Mouse (Mus musculus) c-Kit-positive CD71-negative TER-119-negative erythroid progenitor cells, embryonic 14.5 days (primary cell): ENCODE results near the gene Ace2.

Experiments used
- DNase-seq: peaks from one replicate; pipeline ENCODE4 v3.0.0-alpha.2; 2013; ENCODE audit warnings: low read depth

The Ace2 gene

GRCm38 (mm10) chrX:164139032-164139431 lies at the start of gene Ace2:
TSS of gene Ace2 (plus strand) at chrX:164139332.
- DNase-seq: no peak

GRCm38 (mm10) chrX:164089916-164090315 lies 49.2 kb upstream of the Ace2 start:
- DNase-seq: no peak

- no peak for DNase-seq
Observed at GRCm38 (mm10) chrX:164092300-164093169, 46.6 kb upstream of the Ace2 start.

DNA sequence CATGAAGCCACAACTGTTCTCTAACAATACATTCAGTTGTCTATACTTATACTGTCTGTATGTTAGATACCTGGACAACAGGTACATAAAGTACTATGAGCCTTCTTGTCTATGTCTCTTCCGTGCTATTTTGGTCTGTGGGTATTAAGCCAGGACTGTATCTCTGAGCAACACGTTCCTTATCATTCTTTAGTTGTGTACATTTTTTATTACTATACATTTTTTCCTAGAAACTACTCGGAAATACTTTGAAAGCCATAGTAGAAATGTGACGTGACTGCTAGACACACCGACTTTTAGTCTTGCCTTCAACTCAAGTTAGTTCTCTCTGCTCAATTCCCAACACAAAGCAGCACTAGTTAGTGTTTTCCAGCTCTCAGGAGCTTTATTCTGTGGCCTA lies 45.7 kb upstream of the Ace2 start:
- no peak for DNase-seq

DNA sequence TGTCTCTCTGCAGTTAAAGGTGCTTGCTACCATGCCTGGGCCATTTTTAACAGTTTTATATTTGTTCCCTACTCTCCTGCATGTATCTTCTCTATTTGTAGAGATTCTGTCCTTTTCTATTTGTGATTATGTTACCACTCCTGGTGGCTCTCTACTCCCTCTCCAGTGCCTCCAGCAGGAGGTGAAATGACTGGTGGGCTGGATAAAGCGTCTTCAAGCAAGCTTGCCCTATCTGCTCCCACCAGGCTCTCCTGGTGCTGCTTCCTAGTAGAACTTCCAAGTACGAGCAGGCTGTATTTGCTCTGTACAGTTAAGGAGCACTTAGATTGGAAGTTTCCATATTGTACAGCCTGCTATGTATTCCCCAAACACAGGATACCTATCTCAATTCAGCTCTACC lies 43.3 kb upstream of the Ace2 start:
- no peak for DNase-seq

DNA sequence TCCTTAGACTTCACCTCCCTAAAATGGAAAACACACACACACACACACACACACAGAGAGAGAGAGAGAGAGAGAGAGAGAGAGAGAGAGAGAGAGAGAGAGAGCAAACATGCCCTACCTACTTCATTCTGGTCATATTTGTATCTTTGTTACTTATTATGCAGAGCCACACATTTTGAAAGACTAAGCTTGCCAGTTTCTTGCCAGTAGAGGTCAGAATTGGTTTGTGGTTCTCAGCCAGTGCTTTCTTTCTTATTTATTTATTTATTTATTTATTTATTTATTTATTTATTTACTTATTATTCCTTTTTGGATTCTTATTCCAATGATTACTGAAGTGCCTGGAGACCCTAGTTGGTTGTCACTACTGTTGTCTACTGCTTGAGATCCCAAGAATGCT lies 37.6 kb upstream of the Ace2 start:
- no peak for DNase-seq

- DNase-seq: no peak
Observed at GRCm38 (mm10) chrX:164102198-164102597, 36.9 kb upstream of the Ace2 start.

DNA sequence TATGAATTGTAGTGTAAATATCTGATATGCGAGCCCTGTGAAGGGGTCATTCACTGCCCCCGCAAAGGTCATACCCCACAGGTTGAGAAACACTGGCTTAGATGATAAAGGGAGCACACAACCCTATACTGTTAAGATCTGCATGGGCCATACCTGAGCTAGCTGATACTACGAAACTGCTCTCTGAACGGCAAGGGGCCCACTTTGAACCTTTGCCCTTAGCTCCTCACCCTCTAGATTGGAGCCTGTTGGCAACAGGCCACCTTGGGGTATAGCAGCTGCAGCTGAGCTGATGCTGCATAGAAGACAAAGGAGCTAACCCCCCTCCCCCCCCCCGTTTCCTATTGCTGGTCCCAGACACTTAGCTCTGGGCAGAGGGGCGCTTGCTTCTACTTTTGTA lies 36.5 kb upstream of the Ace2 start:
- no peak for DNase-seq

GRCm38 (mm10) chrX:164111146-164111545 lies 28.0 kb upstream of the Ace2 start:
- DNase-seq: no peak

DNA sequence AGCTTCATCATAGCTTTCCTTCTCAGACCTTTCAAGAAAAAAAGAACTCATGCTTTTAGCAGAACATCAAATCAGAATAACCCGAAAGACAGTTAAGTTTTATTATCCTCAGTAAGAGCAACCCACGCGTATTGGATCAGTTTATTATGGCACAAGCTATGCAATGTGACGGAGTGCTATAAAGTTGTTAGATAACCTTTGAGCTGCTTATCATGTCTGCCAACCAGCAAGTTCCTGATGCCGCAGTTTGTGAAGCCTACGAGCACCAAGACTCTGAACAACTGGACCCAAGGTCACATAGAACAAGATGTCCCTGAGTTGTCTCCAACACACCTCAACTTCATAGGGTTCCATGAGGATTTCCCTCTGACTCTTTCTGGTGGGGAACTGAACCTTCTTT lies 25.4 kb upstream of the Ace2 start:
- no peak for DNase-seq

GRCm38 (mm10) chrX:164123942-164124341 lies 15.2 kb upstream of the Ace2 start:
- DNase-seq: no peak

GRCm38 (mm10) chrX:164133531-164133930 lies 5.6 kb upstream of the Ace2 start:
- no peak for DNase-seq

- no peak for DNase-seq
Observed at GRCm38 (mm10) chrX:164135304-164135818, 3.8 kb upstream of the Ace2 start.

- no peak for DNase-seq
Observed at GRCm38 (mm10) chrX:164145463-164146250, 6.5 kb downstream of the Ace2 start.

- DNase-seq: no peak
Observed at GRCm38 (mm10) chrX:164152703-164153102, 13.6 kb downstream of the Ace2 start.

GRCm38 (mm10) chrX:164153606-164154005 lies 14.5 kb downstream of the Ace2 start:
- no peak for DNase-seq

DNA sequence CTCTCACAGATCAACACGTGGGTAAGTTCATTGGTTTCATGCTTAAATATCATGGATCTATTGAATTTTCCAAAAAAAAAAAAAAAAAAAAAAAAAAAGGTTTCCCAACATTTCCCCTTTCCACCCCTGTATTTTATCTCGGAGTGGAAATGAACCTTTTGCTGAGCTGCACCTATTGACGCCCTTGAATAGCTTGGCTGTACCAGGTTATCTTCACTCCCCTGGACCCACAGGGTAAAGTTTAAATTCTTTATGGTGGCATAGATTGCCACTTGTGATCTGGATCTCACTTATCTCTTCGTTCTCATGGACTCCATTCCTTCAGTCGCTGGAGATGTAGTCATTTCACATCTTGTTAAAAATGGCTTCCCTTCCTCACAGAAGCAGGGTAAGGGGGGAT lies 15.5 kb downstream of the Ace2 start:
- DNase-seq: no peak

DNA sequence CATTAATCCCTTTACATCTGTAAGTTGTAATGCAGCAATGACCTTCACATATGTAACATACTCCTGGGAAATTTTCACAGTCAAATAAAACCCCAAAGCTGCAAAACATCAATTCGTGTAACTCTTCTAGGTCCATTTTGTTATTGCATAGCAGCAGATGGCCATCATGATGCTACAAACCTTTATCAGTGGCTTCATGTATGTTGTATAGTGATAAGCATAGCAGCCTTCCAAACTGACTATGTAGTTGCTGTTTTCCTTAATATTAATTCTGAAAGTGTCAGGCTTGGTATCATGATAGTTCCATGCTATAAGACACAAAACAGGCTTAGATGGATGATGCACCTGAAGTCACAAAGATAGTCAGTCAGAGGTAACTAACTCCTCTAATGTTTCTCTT lies 25.5 kb downstream of the Ace2 start:
- DNase-seq: no peak

GRCm38 (mm10) chrX:164171034-164171433 lies 31.9 kb downstream of the Ace2 start:
- DNase-seq: no peak

DNA sequence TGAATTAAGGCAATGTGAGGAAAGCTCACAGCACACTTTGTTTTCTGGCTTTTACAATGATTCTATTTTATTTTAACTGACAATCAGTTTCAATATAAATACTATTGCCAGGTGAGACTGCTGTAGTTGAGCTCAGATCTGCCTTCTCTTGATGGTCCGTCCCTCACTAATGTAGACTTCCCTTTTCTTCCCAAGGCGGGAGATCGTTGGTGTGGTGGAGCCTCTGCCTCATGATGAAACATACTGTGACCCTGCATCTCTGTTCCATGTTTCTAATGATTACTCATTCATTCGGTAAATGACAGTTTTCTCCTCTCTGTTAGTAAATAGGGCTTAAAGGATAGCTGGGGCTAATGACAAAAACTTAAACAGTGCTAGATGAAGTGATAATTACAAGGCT lies 34.7 kb downstream of the Ace2 start:
- DNase-seq: no peak

DNA sequence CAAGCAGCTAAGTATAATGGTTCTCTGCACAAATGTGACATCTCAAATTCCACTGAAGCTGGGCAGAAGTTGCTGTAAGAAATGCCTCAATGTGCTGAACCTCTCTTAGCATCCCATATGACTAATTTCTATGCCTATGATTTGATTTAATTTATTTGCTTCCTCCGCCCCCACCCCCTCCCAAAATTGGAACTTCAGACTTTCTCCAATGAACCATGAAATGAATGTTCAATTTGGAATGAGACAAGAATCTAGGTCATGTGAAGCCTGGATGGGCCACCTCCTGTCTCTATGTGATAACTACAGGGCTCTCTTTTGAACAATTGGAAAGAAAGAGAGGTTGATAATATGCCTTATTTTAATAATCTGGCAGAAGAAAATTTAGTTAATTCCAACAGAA lies 36.2 kb downstream of the Ace2 start:
- no peak for DNase-seq

DNA sequence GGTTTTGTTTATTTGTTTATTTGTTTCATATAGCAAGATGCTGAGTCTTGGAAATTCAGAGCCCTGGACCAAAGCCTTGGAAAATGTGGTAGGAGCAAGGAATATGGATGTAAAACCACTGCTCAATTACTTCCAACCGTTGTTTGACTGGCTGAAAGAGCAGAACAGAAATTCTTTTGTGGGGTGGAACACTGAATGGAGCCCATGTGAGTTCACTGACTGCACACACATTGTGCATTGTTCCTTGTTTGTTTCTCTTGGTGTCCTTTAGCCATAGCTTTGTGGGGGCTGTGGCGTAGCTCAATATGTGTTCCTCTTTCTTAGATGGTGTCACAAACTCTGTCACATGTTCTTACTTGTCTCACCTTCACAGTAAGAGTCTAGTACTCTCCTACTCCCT lies 36.6 kb downstream of the Ace2 start:
- DNase-seq: no peak

- DNase-seq: no peak
Observed at GRCm38 (mm10) chrX:164178856-164179255, 39.7 kb downstream of the Ace2 start.
